Mouse (Mus musculus): ENCODE measurements around the gene Etl4. TPM values are rescaled to one million over a fixed set of nuclear protein-coding genes. Genes with fewer than 3 reads are reported as not detected.

Gene Etl4
- total and polyA plus RNA-seq, 2 experiments from 2014 or later: 6.4 to 14.8 TPM

DNA sequence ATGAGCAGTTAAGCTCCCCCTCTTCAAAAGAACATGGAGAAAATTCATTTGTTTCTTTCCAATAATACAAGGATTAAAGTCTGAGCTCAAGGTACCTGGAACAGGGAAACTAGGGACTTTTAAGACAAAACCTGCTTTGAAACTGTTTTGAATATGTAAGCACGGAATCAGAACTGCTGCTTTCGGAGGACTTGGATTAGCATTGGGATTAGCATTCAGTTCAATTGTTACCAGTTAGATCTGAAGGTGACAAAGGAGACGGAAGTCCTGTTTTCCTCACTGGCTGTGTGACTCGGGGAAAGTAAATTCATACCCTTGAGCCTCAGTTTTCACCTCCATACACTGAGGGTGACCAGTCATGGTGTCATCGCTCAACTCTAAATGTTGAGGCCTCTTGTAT is 639.5 kb downstream of the Etl4 start:
- no peak for TF ChIP-seq CTCF (IDR thresholded peaks at IDR 0.05; ENCODE audit: low read depth)
- no peak overlapping the region for H3K27ac ChIP-seq
- no peaks in the 10 kb centered on the region for H3K27me3 ChIP-seq (ENCODE audit: insufficient read depth, low read length)
- H3K9ac ChIP-seq (replicated peaks; ENCODE audit: low read length): no peak overlapping the region
- no peak for ATAC-seq
- no peaks in the 10 kb centered on the region for H3K9me3 ChIP-seq (ENCODE audit: low read length)
- H3K4me3 ChIP-seq (ENCODE audit: low read length): no peak overlapping the region
- no peaks in the 10 kb centered on the region for H3K36me3 ChIP-seq (ENCODE audit: insufficient read depth, low read length)
- DNase-seq (ENCODE audit: low spot score): no peak
- peaks cover 8% of the 10 kb centered on the region; the same call in 1 of the 2 replicates for H3K4me1 ChIP-seq (ENCODE audit: insufficient read depth, low read length)
- no peak overlapping the region for H3K4me2 ChIP-seq (ENCODE audit: low read depth, low read length)
- WGBS: 51% methylated on average over 5 of the region's 5 CpGs

DNA sequence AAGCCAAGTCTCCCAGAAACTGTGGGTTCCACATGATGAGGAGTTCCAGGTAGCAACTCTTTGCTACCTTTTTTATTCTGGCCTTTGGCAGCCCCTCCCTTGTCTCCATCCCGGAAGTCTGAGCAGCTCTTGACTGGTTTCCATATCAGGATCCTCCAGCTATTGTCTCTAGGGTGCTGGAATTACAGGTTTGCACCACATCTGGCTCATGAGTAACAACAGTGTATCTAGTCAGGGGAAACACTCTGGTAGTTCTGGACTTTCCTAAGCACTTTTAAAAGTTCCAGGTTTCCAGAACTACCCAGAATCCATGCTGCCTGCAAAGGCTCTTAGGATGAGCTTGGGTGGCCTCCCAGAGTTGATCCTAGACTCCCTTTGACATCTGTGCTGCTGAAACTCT is 640.4 kb downstream of the Etl4 start:
- TF ChIP-seq CTCF (IDR thresholded peaks at IDR 0.05; ENCODE audit: low read depth): no peak
- no peaks in the 10 kb centered on the region for H3K27me3 ChIP-seq (ENCODE audit: insufficient read depth, low read length)
- no peaks in the 10 kb centered on the region for H3K36me3 ChIP-seq (ENCODE audit: insufficient read depth, low read length)
- H3K4me3 ChIP-seq (ENCODE audit: low read length): no peak overlapping the region
- no peak overlapping the region for H3K27ac ChIP-seq
- no peak overlapping the region for H3K9ac ChIP-seq (replicated peaks; ENCODE audit: low read length)
- H3K4me2 ChIP-seq (ENCODE audit: low read depth, low read length): no peak overlapping the region
- DNase-seq (ENCODE audit: low spot score) (no peak), ATAC-seq (no peak)
- WGBS: 71% methylated on average over 1 of the region's 1 CpGs
- H3K9me3 ChIP-seq (ENCODE audit: low read length): no peaks in the 10 kb centered on the region
- H3K4me1 ChIP-seq (ENCODE audit: insufficient read depth, low read length): peaks cover 8% of the 10 kb centered on the region; the same call in 1 of the 2 replicates

DNA sequence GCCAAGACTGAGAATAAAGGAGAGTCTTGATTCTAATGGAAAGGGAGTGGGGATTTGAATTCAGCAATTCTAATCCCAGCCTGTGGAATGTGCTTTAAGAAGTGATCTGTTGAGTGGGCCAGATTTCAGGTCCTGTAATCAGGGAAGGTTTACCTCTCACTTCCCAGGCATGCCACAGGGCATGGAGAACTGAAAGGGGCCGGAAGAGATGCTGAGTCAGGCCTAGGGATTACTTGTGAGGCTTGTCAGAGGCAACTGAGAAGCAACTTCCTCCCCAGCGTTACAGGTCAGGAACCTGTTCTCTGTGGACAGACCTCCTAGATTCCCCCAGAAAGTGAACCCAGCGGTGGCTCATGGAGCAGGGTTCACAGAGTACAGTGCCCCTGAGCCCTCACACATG is 646.1 kb downstream of the Etl4 start:
- H3K27ac ChIP-seq: no peak overlapping the region
- H3K36me3 ChIP-seq (ENCODE audit: insufficient read depth, low read length): no peaks in the 10 kb centered on the region
- H3K4me1 ChIP-seq (ENCODE audit: insufficient read depth, low read length): no peaks in the 10 kb centered on the region
- H3K27me3 ChIP-seq (ENCODE audit: insufficient read depth, low read length): no peaks in the 10 kb centered on the region
- WGBS: 87% methylated on average over 3 of the region's 3 CpGs
- H3K4me3 ChIP-seq (ENCODE audit: low read length): no peak overlapping the region
- no peak overlapping the region for H3K9ac ChIP-seq (replicated peaks; ENCODE audit: low read length)
- DNase-seq (ENCODE audit: low spot score) (no peak), ATAC-seq (no peak)
- TF ChIP-seq CTCF (IDR thresholded peaks at IDR 0.05; ENCODE audit: low read depth): no peak
- no peak overlapping the region for H3K4me2 ChIP-seq (ENCODE audit: low read depth, low read length)
- no peaks in the 10 kb centered on the region for H3K9me3 ChIP-seq (ENCODE audit: low read length)

DNA sequence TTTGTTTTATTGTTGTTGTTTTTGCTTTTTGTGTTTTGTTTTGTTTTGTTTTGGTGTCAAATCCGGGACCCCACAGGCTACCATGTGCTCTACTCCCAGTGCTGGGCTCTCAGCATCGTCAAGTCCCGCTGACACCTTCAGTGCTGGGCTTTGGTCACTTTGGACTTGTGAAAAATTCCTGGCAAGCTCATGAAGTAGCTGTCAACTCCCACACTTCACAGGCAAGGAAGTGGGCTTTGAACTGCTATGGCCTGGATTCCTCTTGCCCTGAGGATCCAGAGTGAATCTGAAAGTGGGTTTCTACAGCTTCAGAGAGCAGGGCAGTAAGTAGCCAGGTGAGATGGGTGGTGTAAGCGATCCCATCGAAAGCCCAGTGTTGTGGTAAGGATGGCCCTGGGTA is 649.5 kb downstream of the Etl4 start:
- no peak for ATAC-seq
- Histone ChIP-seq H3K4me2 (ENCODE audit: low read depth, low read length) (no peak overlapping the region), H3K27ac (no peak overlapping the region), H3K27me3 (ENCODE audit: insufficient read depth, low read length) (no peaks in the 10 kb centered on the region), H3K9me3 (ENCODE audit: low read length) (no peaks in the 10 kb centered on the region), H3K4me1 (ENCODE audit: insufficient read depth, low read length) (no peaks in the 10 kb centered on the region), H3K9ac (replicated peaks; ENCODE audit: low read length) (no peak overlapping the region), H3K36me3 (ENCODE audit: insufficient read depth, low read length) (no peaks in the 10 kb centered on the region), H3K4me3 (ENCODE audit: low read length) (no peak overlapping the region)
- TF ChIP-seq CTCF (IDR thresholded peaks at IDR 0.05; ENCODE audit: low read depth): no peak
- no peak for DNase-seq (ENCODE audit: low spot score)
- 86% methylated on average over 5 of the region's 5 CpGs for WGBS

DNA sequence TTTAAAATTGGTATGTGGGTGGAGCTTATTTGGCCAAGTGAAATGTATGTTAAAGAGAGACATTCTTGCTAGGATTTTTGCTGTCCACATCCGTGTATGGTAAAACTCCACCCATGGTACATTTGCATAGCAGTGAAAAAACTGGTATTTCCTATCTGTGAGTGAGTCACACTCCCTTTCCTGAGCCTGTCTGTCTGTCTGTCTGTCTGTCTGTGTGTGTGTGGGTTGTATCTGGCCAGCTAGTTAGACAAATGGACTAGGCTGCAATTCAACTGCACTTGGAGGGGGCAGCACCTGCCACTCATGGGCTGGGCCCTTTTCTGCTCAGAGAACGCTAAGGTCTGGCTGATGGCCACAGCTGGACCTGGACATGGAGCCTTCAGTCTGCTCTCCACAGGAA is 650.1 kb downstream of the Etl4 start:
- Histone ChIP-seq H3K9me3 (ENCODE audit: low read length) (no peaks in the 10 kb centered on the region), H3K9ac (replicated peaks; ENCODE audit: low read length) (no peak overlapping the region), H3K27ac (no peak overlapping the region), H3K36me3 (ENCODE audit: insufficient read depth, low read length) (no peaks in the 10 kb centered on the region), H3K27me3 (ENCODE audit: insufficient read depth, low read length) (no peaks in the 10 kb centered on the region), H3K4me1 (ENCODE audit: insufficient read depth, low read length) (no peaks in the 10 kb centered on the region), H3K4me3 (ENCODE audit: low read length) (no peak overlapping the region), H3K4me2 (ENCODE audit: low read depth, low read length) (no peak overlapping the region)
- DNase-seq (ENCODE audit: low spot score) (no peak), ATAC-seq (no peak)
- WGBS: 58% methylated on average over 2 of the region's 2 CpGs
- no peak for TF ChIP-seq CTCF (IDR thresholded peaks at IDR 0.05; ENCODE audit: low read depth)

DNA sequence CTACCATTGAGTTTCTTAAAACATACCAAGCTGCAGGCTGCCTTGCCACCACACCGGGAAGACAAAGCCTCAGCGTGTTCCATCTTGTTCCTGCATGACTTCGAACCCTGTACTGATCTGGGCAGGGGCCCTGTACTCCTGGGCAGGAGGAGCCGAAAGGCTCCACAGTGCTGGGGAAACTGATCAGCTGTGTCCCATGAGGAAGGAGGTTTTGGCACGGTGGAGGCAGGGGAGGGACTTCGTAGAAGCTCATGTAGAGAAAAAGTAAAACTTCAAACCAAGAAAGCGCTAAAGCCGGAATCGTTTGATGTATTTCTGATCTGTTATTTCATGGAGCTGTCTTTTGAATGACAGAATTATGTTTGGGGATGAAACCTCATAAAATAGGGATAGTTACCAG is 651.0 kb downstream of the Etl4 start:
- H3K36me3 ChIP-seq (ENCODE audit: insufficient read depth, low read length): no peaks in the 10 kb centered on the region
- no peak for TF ChIP-seq CTCF (IDR thresholded peaks at IDR 0.05; ENCODE audit: low read depth)
- no peaks in the 10 kb centered on the region for H3K9me3 ChIP-seq (ENCODE audit: low read length)
- H3K4me2 ChIP-seq (ENCODE audit: low read depth, low read length): no peak overlapping the region
- H3K27ac ChIP-seq: no peak overlapping the region
- WGBS: 92% methylated on average over 9 of the region's 9 CpGs
- DNase-seq (ENCODE audit: low spot score): no peak
- ATAC-seq: no peak
- H3K4me3 ChIP-seq (ENCODE audit: low read length): no peak overlapping the region
- no peak overlapping the region for H3K9ac ChIP-seq (replicated peaks; ENCODE audit: low read length)
- no peaks in the 10 kb centered on the region for H3K4me1 ChIP-seq (ENCODE audit: insufficient read depth, low read length)
- no peaks in the 10 kb centered on the region for H3K27me3 ChIP-seq (ENCODE audit: insufficient read depth, low read length)

DNA sequence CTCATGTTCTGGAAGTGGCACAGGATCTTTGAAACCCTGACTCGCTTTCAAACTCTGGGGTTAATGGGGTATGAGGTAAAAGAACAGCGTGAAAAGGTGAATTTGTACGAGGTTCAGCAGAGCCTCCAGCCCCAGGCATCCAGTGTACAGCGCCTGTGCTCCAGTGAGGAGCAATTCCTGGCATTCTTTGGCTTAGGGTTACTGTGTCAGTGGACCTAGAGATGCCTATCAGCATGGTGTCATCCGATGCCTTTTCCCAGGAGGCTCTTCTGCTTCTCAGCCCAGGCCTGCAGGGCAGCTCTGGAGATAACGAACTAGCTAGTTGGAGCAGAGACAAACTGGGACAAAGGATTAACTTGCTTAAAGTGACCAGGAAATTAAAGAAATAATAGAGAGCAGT is 653.5 kb downstream of the Etl4 start:
- no peak overlapping the region for H3K4me2 ChIP-seq (ENCODE audit: low read depth, low read length)
- no peak for ATAC-seq
- H3K4me1 ChIP-seq (ENCODE audit: insufficient read depth, low read length): no peaks in the 10 kb centered on the region
- 39% methylated on average over 6 of the region's 6 CpGs for WGBS
- no peak for DNase-seq (ENCODE audit: low spot score)
- H3K9me3 ChIP-seq (ENCODE audit: low read length): no peaks in the 10 kb centered on the region
- no peak overlapping the region for H3K4me3 ChIP-seq (ENCODE audit: low read length)
- TF ChIP-seq CTCF (IDR thresholded peaks at IDR 0.05; ENCODE audit: low read depth): no peak
- no peaks in the 10 kb centered on the region for H3K36me3 ChIP-seq (ENCODE audit: insufficient read depth, low read length)
- no peak overlapping the region for H3K27ac ChIP-seq
- H3K27me3 ChIP-seq (ENCODE audit: insufficient read depth, low read length): no peaks in the 10 kb centered on the region
- H3K9ac ChIP-seq (replicated peaks; ENCODE audit: low read length): no peak overlapping the region
